ENCODE assay signal across 9 mouse cellular contexts in genomic region chr2:151670026-151670967, GRCm38 (mm10). TPM values are rescaled to one million over a fixed set of nuclear protein-coding genes. Genes with fewer than 3 reads are reported as not detected.
DNase-seq lines count a peak whose midpoint lies in the region; ATAC-seq lines count a peak whose summit lies in the region.
"Had no signal": no experiment of that assay in that cellular context is flagged by ENCODE, and none has a peak within 500 bp of the region (broad histone marks: within the 10 kb centered on the region; RNA-seq: fewer than 3 reads in every experiment).

No protein-coding gene starts in this region.

- peak overlapping the region; percentile 49 for H3K4me2 ChIP-seq in heart, embryonic 13.5 days
- peak overlapping the region; percentile 36 for H3K4me2 ChIP-seq in hindbrain, embryonic 12.5 days (replicated peaks)
- H3K4me2 ChIP-seq in midbrain, embryonic 12.5 days (replicated peaks) = peak overlapping the region; percentile 37

- no peak overlapping the region for H3K27ac ChIP-seq in heart, embryonic 13.5 days (replicated peaks)
- H3K27ac ChIP-seq in hindbrain, embryonic 12.5 days = no peak overlapping the region
- H3K27ac ChIP-seq in midbrain, embryonic 12.5 days (replicated peaks) = no peak overlapping the region

- H3K27me3 ChIP-seq in heart, embryonic 13.5 days (replicated peaks) = peaks cover 44% of the 10 kb centered on the region
- H3K27me3 ChIP-seq in hindbrain, embryonic 12.5 days = peaks cover 12% of the 10 kb centered on the region
- H3K27me3 ChIP-seq in midbrain, embryonic 12.5 days = peaks cover 15% of the 10 kb centered on the region

- peak overlapping the region; percentile 13; the same call in 1 of the 2 replicates for H3K4me3 ChIP-seq in heart, embryonic 13.5 days
- H3K4me3 ChIP-seq in hindbrain, embryonic 12.5 days = peak overlapping the region; percentile 6; the same call in 1 of the 2 replicates
- H3K4me3 ChIP-seq in midbrain, embryonic 12.5 days = peak overlapping the region; percentile 7; the same call in 1 of the 2 replicates

- WGBS in heart, embryonic 13.5 days = 28% methylated on average over 48 of the region's 48 CpGs
- WGBS in hindbrain, embryonic 12.5 days = 37% methylated on average over 47 of the region's 48 CpGs
- WGBS in midbrain, embryonic 12.5 days = 39% methylated on average over 45 of the region's 48 CpGs

- no peak for ATAC-seq in heart, embryonic 13.5 days (ENCODE audit: extremely low read depth, insufficient number of reproducible peaks, low FRiP score, low TSS enrichment)
- ATAC-seq in hindbrain, embryonic 12.5 days (ENCODE audit: low FRiP score) = peak; percentile 46
- ATAC-seq in midbrain, embryonic 12.5 days (ENCODE audit: low FRiP score, low read depth) = peak; percentile 68

- 0 out of 2 replicates have a peak, but pooled peaks cover 5% of the 10 kb centered on the region for H3K4me1 ChIP-seq in heart, embryonic 13.5 days
- 0 out of 2 replicates have a peak, but pooled peaks cover 2% of the 10 kb centered on the region for H3K4me1 ChIP-seq in hindbrain, embryonic 12.5 days
- H3K4me1 ChIP-seq in midbrain, embryonic 12.5 days = no peaks in the 10 kb centered on the region

- DNase-seq in heart, adult 18-20 months = no peak
- peak; percentile 51 for DNase-seq in R1 (ENCODE audit: low read depth, low spot score)
- no peak for DNase-seq in layer of hippocampus, adult 8-10 months (ENCODE audit: low spot score in 2 of 2)
- no peak for DNase-seq in gastrocnemius, adult 8-10 months (ENCODE audit: low spot score in 2 of 2)
- DNase-seq in right cerebral cortex, postnatal 10 days (ENCODE audit: low spot score in 2 of 2) = no peak

- H3K36me3 ChIP-seq in heart, embryonic 13.5 days = no peaks in the 10 kb centered on the region
- no peaks in the 10 kb centered on the region for H3K36me3 ChIP-seq in hindbrain, embryonic 12.5 days
- no peaks in the 10 kb centered on the region for H3K36me3 ChIP-seq in midbrain, embryonic 12.5 days

- H3K9ac ChIP-seq in heart, embryonic 13.5 days = no peak overlapping the region; the same call in 1 of the 2 replicates
- no peak overlapping the region for H3K9ac ChIP-seq in hindbrain, embryonic 12.5 days
- H3K9ac ChIP-seq in midbrain, embryonic 12.5 days (replicated peaks) = no peak overlapping the region

- no peaks in the 10 kb centered on the region for H3K9me3 ChIP-seq in heart, embryonic 13.5 days
- H3K9me3 ChIP-seq in hindbrain, embryonic 12.5 days (replicated peaks) = 0 out of 2 replicates have a peak, but pooled peaks cover 4% of the 10 kb centered on the region
- no peaks in the 10 kb centered on the region for H3K9me3 ChIP-seq in midbrain, embryonic 12.5 days

RNA-seq across cellular contexts. Expression of gene Rad21l, which starts 2.0 kb away (rescaled TPM):
- polyA plus RNA-seq in heart, embryonic 13.5 days (2015; fragmentation: Nextera tagmentation; extraction: Ambion mirVana) = not detected in 2 replicates
- total RNA-seq in heart, adult 18-20 months (2021) = not detected
- polyA plus RNA-seq in hindbrain, embryonic 12.5 days (2016; fragmentation: Nextera tagmentation; extraction: Ambion mirVana) = not detected in 2 replicates
- polyA plus RNA-seq in midbrain, embryonic 12.5 days (2016; fragmentation: Nextera tagmentation; extraction: Ambion mirVana) = not detected in 2 replicates
- total RNA-seq in layer of hippocampus, adult 8-10 months (2022) = 1 to 10 TPM; 1.8 to 2.5 (median 2.2) TPM
- not detected for total RNA-seq in gastrocnemius, adult 8-10 months (2022)
- polyA plus RNA-seq: large intestine, adult 2 months had no signal

RNA-seq across cellular contexts. Expression of gene Tmem74b, which starts 31.5 kb away (rescaled TPM):
- 1.8 and 3.1 TPM in 2 replicates for polyA plus RNA-seq in heart, embryonic 13.5 days (2015; fragmentation: Nextera tagmentation; extraction: Ambion mirVana)
- total RNA-seq in heart, adult 18-20 months (2021) = 1 to 10 TPM; 6.5 to 7.2 TPM
- polyA plus RNA-seq in hindbrain, embryonic 12.5 days (2016; fragmentation: Nextera tagmentation; extraction: Ambion mirVana) = 9.7 and 10.3 TPM in 2 replicates
- 7.8 and 8.0 TPM in 2 replicates for polyA plus RNA-seq in midbrain, embryonic 12.5 days (2016; fragmentation: Nextera tagmentation; extraction: Ambion mirVana)
- 1 to 10 TPM; 4.6 to 5.8 (median 5.0) TPM for total RNA-seq in layer of hippocampus, adult 8-10 months (2022)
- 1 to 10 TPM in 3 of 4 experiments, under 1 TPM in 1; 0.46 to 1.8 (median 1.3) TPM for total RNA-seq in gastrocnemius, adult 8-10 months (2022)

RNA-seq across cellular contexts. Expression of gene Snph, which starts 37.9 kb away (rescaled TPM):
- polyA plus RNA-seq in heart, embryonic 13.5 days (2015; fragmentation: Nextera tagmentation; extraction: Ambion mirVana) = 0.31 and 0.37 TPM in 2 replicates
- total RNA-seq in heart, adult 18-20 months (2021) = 1 to 10 TPM; 4.7 to 4.9 TPM
- polyA plus RNA-seq in hindbrain, embryonic 12.5 days (2016; fragmentation: Nextera tagmentation; extraction: Ambion mirVana) = 7.9 and 8.1 TPM in 2 replicates
- 5.5 and 6.3 TPM in 2 replicates for polyA plus RNA-seq in midbrain, embryonic 12.5 days (2016; fragmentation: Nextera tagmentation; extraction: Ambion mirVana)
- 100 to 1,000 TPM; 348 to 418 (median 386) TPM for total RNA-seq in layer of hippocampus, adult 8-10 months (2022)
- 10 to 100 TPM; 33.2 to 45.9 (median 39.9) TPM for total RNA-seq in gastrocnemius, adult 8-10 months (2022)

Comparison
In these comparisons a context has a peak if more than half of its experiments do, and no peak if none do; other contexts are left out.
1. RNA of gene Snph, which starts 37.9 kb away (total RNA-seq): 348 to 418 TPM in layer of hippocampus, adult 8-10 months; 33.2 to 45.9 TPM in gastrocnemius, adult 8-10 months and 4.7 to 4.9 TPM in heart, adult 18-20 months; every median in the first group is over 4 times any median in the second.
2. Peak in every context shown above with its lines, with median percentiles within 50 percentile points of each other: H3K4me2 ChIP-seq and H3K4me3 ChIP-seq.